Mouse (Mus musculus) activated CD4-positive, CD25-positive, alpha-beta regulatory T cell, adult 4 months (primary cell): Measurements from ENCODE around the gene Gm3147. TPM values are rescaled to one million over a fixed set of nuclear protein-coding genes. Genes with fewer than 3 reads are reported as not detected.
"Not testable (repeated sequence)": the region's sequence is repeated elsewhere in the genome, so short reads cannot be mapped to it uniquely, and the experiment has no call there.

Source experiments
- ATAC-seq: one replicate; pipeline ENCODE4 v1.8.0; 2017
- polyA plus RNA-seq, 2 experiments: library from polyadenylated mRNA; unstranded; fragments of 100-300 nt; shearing (Covaris generic); gene quantifications; one replicate each; pipeline ENCODE4 v1.2.1; 2017

Gene Gm3147
- polyA plus RNA-seq, result not detected

DNA sequence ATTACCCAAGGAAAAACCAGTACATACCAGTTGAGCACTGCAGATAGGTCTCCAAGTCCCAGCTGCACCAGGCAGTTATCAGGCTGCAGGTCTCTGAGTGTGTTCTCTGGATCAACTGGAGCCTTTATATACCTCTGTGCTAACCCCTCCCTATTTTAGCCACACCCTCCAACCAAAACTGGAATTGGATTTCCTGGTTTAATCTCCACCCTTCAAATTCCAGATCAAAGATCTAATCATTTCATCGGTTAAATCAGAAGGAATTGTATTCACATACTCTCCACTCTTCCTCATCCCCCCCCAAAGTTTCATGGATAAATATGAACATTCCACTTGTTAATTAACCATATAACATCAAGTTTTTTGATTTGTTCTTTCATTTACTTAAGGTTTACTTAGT, at the start of gene Gm3147:
Gene Gm3147 (minus strand): TSS at position 101 of the 400 bp plus-strand sequence.
- ATAC-seq, result not testable (repeated sequence)

DNA sequence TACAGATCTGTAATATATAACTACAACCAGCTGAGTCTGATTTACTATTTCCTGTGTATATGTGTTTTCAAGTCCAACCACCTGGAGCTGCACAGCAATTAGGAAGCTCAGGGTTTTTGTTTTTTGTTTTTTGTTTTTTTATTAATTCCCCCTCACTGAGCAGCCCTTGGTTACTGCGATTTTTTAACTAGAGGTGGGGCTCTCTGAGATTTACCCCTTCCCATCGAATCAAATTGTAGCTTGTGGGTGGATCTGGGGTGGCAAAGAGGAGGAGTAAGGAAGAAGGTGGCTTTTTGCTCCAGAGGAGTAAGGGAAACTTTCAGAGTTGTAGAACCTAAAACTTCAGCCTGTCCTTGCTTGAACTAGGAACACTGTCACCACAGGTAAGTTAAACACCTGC, 31.9 kb upstream of the Gm3147 start, which contains the start of gene Gm6205:
Gene Gm6205 (plus strand): TSS at position 301 of the 400 bp plus-strand sequence.
- ATAC-seq, result not testable (repeated sequence)

DNA sequence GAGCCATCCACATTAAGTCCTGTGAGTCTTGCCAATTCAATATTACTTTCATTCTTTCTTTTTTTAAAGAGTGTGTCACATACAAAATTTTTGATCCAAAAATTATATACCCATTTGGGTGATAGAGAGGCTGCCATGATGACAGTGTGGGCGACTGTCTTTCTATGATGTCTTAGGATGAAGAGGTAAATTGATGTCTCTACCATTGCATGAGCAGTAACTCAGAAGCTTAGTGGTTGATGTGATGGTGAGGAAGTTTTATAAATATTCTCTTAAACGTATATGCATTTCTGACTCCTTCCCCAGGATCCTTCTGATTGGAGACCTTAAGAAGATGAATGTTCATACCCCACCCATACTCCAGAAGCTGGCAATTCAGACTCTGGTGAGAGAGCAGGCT, 7.5 kb upstream of the Gm3147 start, which contains the start of gene Gm6509:
Gene Gm6509 (plus strand): TSS at position 301 of the 400 bp plus-strand sequence.
- not testable (repeated sequence) for ATAC-seq

Other genes starting within 250 kb of the Gm3147 start
- not detected for gene Gm7682, start 170.6 kb downstream of the Gm3147 start, polyA plus RNA-seq
- gene Gm3139, start 90.1 kb downstream of the Gm3147 start, polyA plus RNA-seq, result 1 to 10 TPM in 1 of 2 experiments, not detected in 1; 1.3 TPM
- gene Gm6509, start 7.6 kb upstream of the Gm3147 start, polyA plus RNA-seq, result under 1 TPM in 1 of 2 experiments, not detected in 1; 0.58 TPM
- not detected for gene Gm6205, start 32.0 kb upstream of the Gm3147 start, polyA plus RNA-seq
- under 1 TPM in 1 of 2 experiments, not detected in 1; 0.65 TPM for gene Gm3183, start 249.1 kb upstream of the Gm3147 start, polyA plus RNA-seq